Mouse (Mus musculus) neural tube, embryonic 11.5 days (tissue): Measurements from ENCODE around the gene Amtn. TPM values are rescaled to one million over a fixed set of nuclear protein-coding genes. Genes with fewer than 3 reads are reported as not detected.
"Not testable (repeated sequence)": the region's sequence is repeated elsewhere in the genome, so short reads cannot be mapped to it uniquely, and the experiment has no call there.

Source experiments
- ATAC-seq: fragments of 200-750 bp; cut with Nextera tagmentation; 2 replicates; pipeline ENCODE4 v1.8.0; 2017; ENCODE audit warnings: moderate number of reproducible peaks, mild to moderate bottlenecking, moderate TSS enrichment, moderate library complexity; ENCODE audit not compliant: insufficient read depth, low FRiP score, low TSS enrichment
- DNase-seq: peaks from one replicate; pipeline ENCODE4 v3.0.0-alpha.2; 2015; ENCODE audit warnings: low spot score
- H3K27ac ChIP-seq: fragments of 300-500 bp; sonication (generic); 2 replicates; pipeline ENCODE4 v1.5.1; 2014; ENCODE audit warnings: low read depth, mild to moderate bottlenecking, low read length
- H3K27me3 ChIP-seq: fragments of 300-500 bp; sonication (generic); 2 replicates; pipeline ENCODE4 v1.6.1; 2014; ENCODE audit warnings: mild to moderate bottlenecking, low read length, mixed read lengths; ENCODE audit not compliant: control insufficient read depth, insufficient read depth
- H3K36me3 ChIP-seq: fragments of 300-500 bp; sonication (generic); 2 replicates; pipeline ENCODE4 v1.6.1; 2014; ENCODE audit warnings: mild to moderate bottlenecking, low read length, moderate library complexity, mixed read lengths; ENCODE audit not compliant: control insufficient read depth, insufficient read depth
- H3K4me1 ChIP-seq: fragments of 300-500 bp; sonication (generic); 2 replicates; pipeline ENCODE4 v1.6.1; 2014; ENCODE audit warnings: low read length, mixed read lengths; ENCODE audit not compliant: control insufficient read depth, insufficient read depth
- H3K4me2 ChIP-seq: fragments of 300-500 bp; sonication (generic); 2 replicates; pipeline ENCODE4 v1.6.1; 2014; ENCODE audit warnings: low read depth, mild to moderate bottlenecking, moderate library complexity
- H3K4me3 ChIP-seq: fragments of 300-500 bp; sonication (generic); 2 replicates; pipeline ENCODE4 v1.5.1; 2014; ENCODE audit warnings: low read depth, low read length
- H3K9ac ChIP-seq: fragments of 300-500 bp; sonication (generic); 2 replicates; pipeline ENCODE4 v1.6.1; 2014; ENCODE audit warnings: mild to moderate bottlenecking, low read length
- H3K9me3 ChIP-seq: fragments of 300-500 bp; sonication (generic); 2 replicates; pipeline ENCODE4 v1.6.1; 2016; ENCODE audit warnings: low read length; ENCODE audit not compliant: control insufficient read depth
- WGBS: fragments of 180-500 bp; shearing (Covaris S2); extraction: QIAGEN DNeasy Blood & Tissue Kit; methylation state at CpG from one replicate; pipeline ENCODE4 v1.1.7; 2014; 5-methylcytosine and 5-hydroxymethylcytosine counted together
- polyA plus RNA-seq: library from polyadenylated mRNA; unstranded; fragments of >200 nt; fragmentation: Nextera tagmentation; extraction: Ambion mirVana; gene quantifications from 2 replicates; pipeline ENCODE4 v1.2.1, GENCODE M21; 2014

Amtn gene
- polyA plus RNA-seq, 1 experiment from 2014 or later, result not detected

GRCm38 (mm10) chr5:88401464-88401863 lies 25.6 kb downstream of the Amtn start:
- no peak overlapping the region for H3K27ac ChIP-seq
- ATAC-seq (no peak), DNase-seq (no peak)
- H3K4me2 ChIP-seq, result no peak overlapping the region
- no peak overlapping the region for H3K9ac ChIP-seq
- no peaks in the 10 kb centered on the region for H3K9me3 ChIP-seq
- no peaks in the 10 kb centered on the region for H3K27me3 ChIP-seq
- no peaks in the 10 kb centered on the region for H3K4me1 ChIP-seq
- no peak overlapping the region for H3K4me3 ChIP-seq
- H3K36me3 ChIP-seq, result no peaks in the 10 kb centered on the region
- WGBS, result 81% methylated on average over 3 of the region's 3 CpGs

GRCm38 (mm10) chr5:88420319-88421065 lies 44.6 kb downstream of the Amtn start:
- no peaks in the 10 kb centered on the region for H3K9me3 ChIP-seq
- no peak overlapping the region for H3K4me2 ChIP-seq
- no peak overlapping the region for H3K27ac ChIP-seq
- DNase-seq, result no peak
- ATAC-seq, result no peak
- no peak overlapping the region for H3K9ac ChIP-seq
- no peaks in the 10 kb centered on the region for H3K36me3 ChIP-seq
- WGBS, result 90% methylated on average over 8 of the region's 8 CpGs
- H3K4me3 ChIP-seq, result no peak overlapping the region
- H3K27me3 ChIP-seq, result no peaks in the 10 kb centered on the region
- H3K4me1 ChIP-seq, result no peaks in the 10 kb centered on the region

- not testable (repeated sequence) for H3K27ac ChIP-seq, H3K4me2 ChIP-seq, H3K9me3 ChIP-seq, H3K9ac ChIP-seq, H3K4me3 ChIP-seq, DNase-seq, ATAC-seq, H3K4me1 ChIP-seq, H3K27me3 ChIP-seq, H3K36me3 ChIP-seq
- 68% methylated on average over 2 of the region's 2 CpGs for WGBS
Observed at GRCm38 (mm10) chr5:88424892-88425291, 49.0 kb downstream of the Amtn start.

GRCm38 (mm10) chr5:88426753-88427152 lies 50.8 kb downstream of the Amtn start:
- H3K9ac ChIP-seq, result no peak overlapping the region
- no peak overlapping the region for H3K4me3 ChIP-seq
- H3K4me2 ChIP-seq, result no peak overlapping the region
- no peak for ATAC-seq
- DNase-seq, result no peak
- no peaks in the 10 kb centered on the region for H3K9me3 ChIP-seq
- H3K4me1 ChIP-seq, result no peaks in the 10 kb centered on the region
- H3K36me3 ChIP-seq, result no peaks in the 10 kb centered on the region
- H3K27me3 ChIP-seq, result no peaks in the 10 kb centered on the region
- 67% methylated on average over 1 of the region's 1 CpGs for WGBS
- H3K27ac ChIP-seq, result no peak overlapping the region

Other genes with a start within 250 kb of the Amtn start
- gene Gm11115, start 222.0 kb upstream of the Amtn start, polyA plus RNA-seq, result not detected in 2 replicates
- gene Gm7714, start 107.2 kb upstream of the Amtn start, polyA plus RNA-seq, result not detected in 2 replicates
- gene Prol1, start 58.8 kb upstream of the Amtn start, polyA plus RNA-seq, result not detected in 2 replicates
- gene Ambn, start 79.9 kb downstream of the Amtn start, polyA plus RNA-seq, result not detected in 2 replicates
- not detected in 2 replicates for gene Enam, start 111.9 kb downstream of the Amtn start, polyA plus RNA-seq
- gene Jchain, start 151.8 kb downstream of the Amtn start, polyA plus RNA-seq, result 0.21 and 0.34 TPM in 2 replicates
- 69.9 and 71.0 TPM in 2 replicates for gene Utp3, start 178.4 kb downstream of the Amtn start, polyA plus RNA-seq
- 130 and 134 TPM in 2 replicates for gene Rufy3, start 188.9 kb downstream of the Amtn start, polyA plus RNA-seq